Mouse (Mus musculus) lung, embryonic 16.5 days (tissue): ENCODE results near the gene Cln3. TPM values are rescaled to one million over a fixed set of nuclear protein-coding genes. Genes with fewer than 3 reads are reported as not detected.
A peak's percentile ranks its signal among the peaks of the same experiment; 100 is the strongest.

Experiments
- ATAC-seq: fragments of 200-750 bp; cut with Nextera tagmentation; 2 replicates; pipeline ENCODE4 v1.8.0; 2017; ENCODE audit warnings: low read depth, mild to moderate bottlenecking, moderate library complexity
- H3K27ac ChIP-seq: fragments of 300-500 bp; sonication (generic); 2 replicates; pipeline ENCODE4 v1.5.1; 2014; ENCODE audit warnings: mild to moderate bottlenecking, control low read depth, low read length
- H3K27me3 ChIP-seq: fragments of 300-500 bp; sonication (generic); 2 replicates; pipeline ENCODE4 v1.6.1; 2014; ENCODE audit warnings: low read depth, low read length, mixed read lengths; ENCODE audit not compliant: control insufficient read depth, insufficient read depth
- H3K36me3 ChIP-seq: fragments of 300-500 bp; sonication (generic); 2 replicates; pipeline ENCODE4 v1.6.1; 2014; ENCODE audit warnings: low read length; ENCODE audit not compliant: control insufficient read depth, insufficient read depth
- H3K4me1 ChIP-seq: fragments of 300-500 bp; sonication (generic); replicated peaks from 2 replicates; pipeline ENCODE4 v1.6.1; 2014; ENCODE audit warnings: low read length, mixed read lengths; ENCODE audit not compliant: control insufficient read depth, insufficient read depth
- H3K4me2 ChIP-seq: fragments of 300-500 bp; sonication (generic); 2 replicates; pipeline ENCODE4 v1.6.1; 2014; ENCODE audit warnings: low read depth, low read length, control low read depth
- H3K4me3 ChIP-seq: fragments of 300-500 bp; sonication (generic); 2 replicates; pipeline ENCODE4 v1.5.1; 2014; ENCODE audit warnings: mild to moderate bottlenecking, low read length, control low read depth
- H3K9ac ChIP-seq: fragments of 300-500 bp; sonication (generic); 2 replicates; pipeline ENCODE4 v1.6.1; 2014; ENCODE audit warnings: low read length, control low read depth
- H3K9me3 ChIP-seq: fragments of 300-500 bp; sonication (generic); 2 replicates; pipeline ENCODE4 v1.6.1; 2016; ENCODE audit warnings: low read length; ENCODE audit not compliant: control insufficient read depth
- WGBS: fragments of 180-500 bp; shearing (Covaris S2); extraction: QIAGEN DNeasy Blood & Tissue Kit; methylation state at CpG from one replicate; pipeline ENCODE4 v1.1.7; 2014; 5-methylcytosine and 5-hydroxymethylcytosine counted together
- polyA plus RNA-seq: library from polyadenylated mRNA; unstranded; fragments of >200 nt; fragmentation: Nextera tagmentation; extraction: Ambion mirVana; gene quantifications from 2 replicates; pipeline ENCODE4 v1.2.1, GENCODE M21; 2015

Cln3 gene
- polyA plus RNA-seq = 31.2 and 31.7 TPM in 2 replicates

GRCm38 (mm10) chr7:126585717-126586116 is at the start of gene Cln3:
Gene Cln3 (minus strand): TSS chr7:126585817.
- ATAC-seq = no peak
- Histone ChIP-seq H3K9me3 (no peaks in the 10 kb centered on the region), H3K4me2 (no peak within 1 kb of the TSS), H3K4me3 (no peak within 1 kb of the TSS), H3K27me3 (no peaks in the 10 kb centered on the region), H3K27ac (no peak within 1 kb of the TSS), H3K9ac (peak within 1 kb of the TSS; percentile 16; the same call in 1 of the 2 replicates), H3K4me1 (peaks cover 6% of the 10 kb centered on the region), H3K36me3 (no peaks in the 10 kb centered on the region)
- WGBS = 65% methylated on average over 6 of the region's 6 CpGs

- no peaks in the 10 kb centered on the region for H3K9me3 ChIP-seq
- no peak overlapping the region for H3K27ac ChIP-seq
- no peak overlapping the region for H3K9ac ChIP-seq
- H3K27me3 ChIP-seq = no peaks in the 10 kb centered on the region
- H3K4me2 ChIP-seq = no peak overlapping the region
- ATAC-seq = no peak
- no peaks in the 10 kb centered on the region for H3K36me3 ChIP-seq
- no peak overlapping the region for H3K4me3 ChIP-seq
- no peaks in the 10 kb centered on the region for H3K4me1 ChIP-seq
Measured at GRCm38 (mm10) chr7:126635375-126635774, 49.8 kb upstream of the Cln3 start.

- Histone ChIP-seq H3K9me3 (no peaks in the 10 kb centered on the region), H3K9ac (no peak overlapping the region), H3K4me1 (no peaks in the 10 kb centered on the region), H3K4me3 (no peak overlapping the region), H3K4me2 (no peak overlapping the region), H3K36me3 (no peaks in the 10 kb centered on the region), H3K27ac (no peak overlapping the region), H3K27me3 (no peaks in the 10 kb centered on the region)
- ATAC-seq = no peak
- 77% methylated on average over 2 of the region's 2 CpGs for WGBS
Measured at GRCm38 (mm10) chr7:126632478-126632877, 46.9 kb upstream of the Cln3 start.

GRCm38 (mm10) chr7:126630824-126631518 is 45.4 kb upstream of the Cln3 start, which contains the start of gene Nupr1:
Gene Nupr1 (minus strand): TSS chr7:126630861.
- Histone ChIP-seq H3K27ac (no peak within 1 kb of the TSS), H3K27me3 (no peaks in the 10 kb centered on the region), H3K9ac (no peak within 1 kb of the TSS), H3K36me3 (no peaks in the 10 kb centered on the region), H3K4me2 (no peak within 1 kb of the TSS), H3K9me3 (no peaks in the 10 kb centered on the region), H3K4me3 (no peak within 1 kb of the TSS), H3K4me1 (0 out of 2 replicates have a peak, but pooled peaks cover under 1% of the 10 kb centered on the region)
- ATAC-seq = no peak
- 79% methylated on average over 4 of the region's 4 CpGs for WGBS

GRCm38 (mm10) chr7:126629915-126630314 is 44.3 kb upstream of the Cln3 start:
- no peaks in the 10 kb centered on the region for H3K9me3 ChIP-seq
- peaks cover 5% of the 10 kb centered on the region; the same call in 1 of the 2 replicates for H3K4me1 ChIP-seq
- no peak overlapping the region for H3K4me3 ChIP-seq
- no peaks in the 10 kb centered on the region for H3K36me3 ChIP-seq
- 59% methylated on average over 3 of the region's 3 CpGs for WGBS
- H3K4me2 ChIP-seq = no peak overlapping the region
- H3K9ac ChIP-seq = no peak overlapping the region
- H3K27me3 ChIP-seq = no peaks in the 10 kb centered on the region
- H3K27ac ChIP-seq = no peak overlapping the region
- ATAC-seq = no peak

GRCm38 (mm10) chr7:126628111-126628510 is 42.5 kb upstream of the Cln3 start:
- H3K4me1 ChIP-seq = peaks cover 5% of the 10 kb centered on the region; the same call in 1 of the 2 replicates
- H3K9me3 ChIP-seq = no peaks in the 10 kb centered on the region
- H3K9ac ChIP-seq = no peak overlapping the region
- peak overlapping the region; percentile 6 for H3K27ac ChIP-seq
- no peak overlapping the region for H3K4me3 ChIP-seq
- H3K36me3 ChIP-seq = no peaks in the 10 kb centered on the region
- H3K4me2 ChIP-seq = no peak overlapping the region
- no peaks in the 10 kb centered on the region for H3K27me3 ChIP-seq
- 47% methylated on average over 6 of the region's 6 CpGs for WGBS
- no peak for ATAC-seq

- no peak overlapping the region for H3K9ac ChIP-seq
- peak; percentile 34; the same call in 1 of the 2 replicates for ATAC-seq
- no peaks in the 10 kb centered on the region for H3K27me3 ChIP-seq
- H3K4me1 ChIP-seq = peaks cover 9% of the 10 kb centered on the region; the same call in 1 of the 2 replicates
- no peaks in the 10 kb centered on the region for H3K36me3 ChIP-seq
- no peak overlapping the region for H3K4me3 ChIP-seq
- 79% methylated on average over 3 of the region's 3 CpGs for WGBS
- peak overlapping the region; percentile 9; the same call in 1 of the 2 replicates for H3K27ac ChIP-seq
- H3K4me2 ChIP-seq = no peak overlapping the region
- H3K9me3 ChIP-seq = no peaks in the 10 kb centered on the region
Measured at GRCm38 (mm10) chr7:126625807-126626600, 40.4 kb upstream of the Cln3 start.

GRCm38 (mm10) chr7:126625369-126625768 is 39.8 kb upstream of the Cln3 start:
- ATAC-seq = peak; percentile 95
- Histone ChIP-seq H3K4me1 (peaks cover 9% of the 10 kb centered on the region; the same call in 1 of the 2 replicates), H3K9me3 (no peaks in the 10 kb centered on the region), H3K4me2 (peak overlapping the region; percentile 32), H3K9ac (peak overlapping the region; percentile 41; the same call in 1 of the 2 replicates), H3K4me3 (peak overlapping the region; percentile 31), H3K27ac (peak overlapping the region; percentile 28; the same call in 1 of the 2 replicates), H3K27me3 (no peaks in the 10 kb centered on the region), H3K36me3 (no peaks in the 10 kb centered on the region)
- WGBS = 24% methylated on average over 6 of the region's 6 CpGs

GRCm38 (mm10) chr7:126624774-126625173 is 39.2 kb upstream of the Cln3 start:
- H3K36me3 ChIP-seq = no peaks in the 10 kb centered on the region
- H3K4me3 ChIP-seq = peak overlapping the region; percentile 31
- H3K9me3 ChIP-seq = no peaks in the 10 kb centered on the region
- H3K9ac ChIP-seq = 0 out of 2 replicates have a peak overlapping the region, but pooled peaks have one; percentile 50
- no peaks in the 10 kb centered on the region for H3K27me3 ChIP-seq
- no peak for ATAC-seq
- 49% methylated on average over 16 of the region's 16 CpGs for WGBS
- H3K4me2 ChIP-seq = peak overlapping the region; percentile 32
- H3K4me1 ChIP-seq = peaks cover 9% of the 10 kb centered on the region; the same call in 1 of the 2 replicates
- peak overlapping the region; percentile 43; the same call in 1 of the 2 replicates for H3K27ac ChIP-seq
